Mouse (Mus musculus) olfactory bulb, adult 2 months (tissue): ENCODE results near the gene Lamtor2. TPM values are rescaled to one million over a fixed set of nuclear protein-coding genes. Genes with fewer than 3 reads are reported as not detected.

Experiments used
- H3K27ac ChIP-seq: fragments of 200-500 bp; 2 replicates; pipeline ENCODE4 v1.5.1; 2012; ENCODE audit warnings: low read depth, low read length; ENCODE audit not compliant: insufficient read depth
- H3K4me1 ChIP-seq: fragments of 200-500 bp; 2 replicates; pipeline ENCODE4 v1.6.1; 2012; ENCODE audit warnings: low read length; ENCODE audit not compliant: control insufficient read depth, insufficient read depth
- H3K4me3 ChIP-seq: fragments of 200-500 bp; 2 replicates; pipeline ENCODE4 v1.5.1; 2012; ENCODE audit warnings: mild to moderate bottlenecking, low read depth, low read length, moderate library complexity; ENCODE audit not compliant: insufficient read depth
- CTCF ChIP-seq: fragments of 200-500 bp; IDR thresholded peaks from 2 replicates; pipeline ENCODE4 v1.5.1; 2012; ENCODE audit warnings: low read depth, mild to moderate bottlenecking, low read length, moderate library complexity; ENCODE audit not compliant: insufficient read depth
- POLR2A ChIP-seq: fragments of 200-500 bp; IDR thresholded peaks from 2 replicates; pipeline ENCODE4 v1.6.1; 2012; ENCODE audit warnings: mild to moderate bottlenecking, low read depth, low read length, moderate library complexity; ENCODE audit not compliant: insufficient read depth
- WGBS: fragments of 180-500 bp; shearing (Covaris S2); methylation state at CpG from one replicate; pipeline ENCODE4 v1.1.7; 2018; 5-methylcytosine and 5-hydroxymethylcytosine counted together
- polyA plus RNA-seq: library from polyadenylated mRNA; stranded (reverse); fragments of >200 nt; gene quantifications from 2 replicates; pipeline ENCODE4 v1.2.4, GENCODE M21; 2012; ENCODE audit warnings: low replicate concordance; ENCODE audit not compliant: missing spikeins, insufficient read depth, insufficient read length

Lamtor2 gene
- polyA plus RNA-seq, 1 experiment = not detected

DNA sequence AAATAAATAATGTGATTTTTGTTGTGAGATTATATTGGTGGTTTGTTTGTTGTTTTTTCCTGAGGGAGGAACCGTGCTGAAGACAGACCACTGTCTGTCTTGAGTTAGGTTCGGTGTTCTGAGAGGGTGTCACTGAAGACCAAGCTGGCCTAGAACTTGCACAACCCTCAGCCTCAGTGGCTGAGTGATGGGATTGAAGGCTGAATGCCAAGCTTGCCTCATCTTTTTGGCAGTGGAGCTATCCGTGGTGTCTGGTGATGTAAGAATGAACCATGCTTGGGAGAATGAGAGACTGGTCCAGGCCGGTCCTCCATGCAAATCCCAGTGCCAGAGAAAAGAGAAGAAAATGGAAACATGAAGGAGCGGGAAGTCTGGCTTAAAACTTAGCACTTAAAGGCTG, 16.8 kb upstream of the Lamtor2 start:
- no peaks in the 10 kb centered on the region for H3K4me1 ChIP-seq
- 88% methylated on average over 5 of the region's 5 CpGs for WGBS
- no peak overlapping the region for H3K4me3 ChIP-seq
- H3K27ac ChIP-seq = no peak overlapping the region
- TF ChIP-seq CTCF (no peak), POLR2A (no peak)

DNA sequence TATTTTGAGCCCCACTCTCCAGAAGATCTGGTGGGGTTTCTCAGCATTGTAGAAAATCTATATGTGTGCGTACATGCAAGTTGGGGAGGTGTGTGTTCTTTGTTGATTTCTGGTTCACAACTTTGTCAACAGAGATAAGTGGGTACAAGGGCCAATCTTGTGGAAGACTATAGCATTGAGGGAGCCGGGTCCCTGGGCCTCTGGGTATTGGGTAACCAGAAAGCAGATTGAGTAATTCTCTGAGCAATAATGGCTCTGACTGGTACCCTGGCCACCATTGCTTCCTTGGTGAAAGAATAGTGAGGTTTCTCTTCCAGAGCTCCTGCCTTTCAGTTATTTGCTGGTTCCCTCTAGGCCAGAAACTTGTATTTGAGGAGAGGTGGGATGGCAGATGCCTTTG, 16.2 kb upstream of the Lamtor2 start:
- Histone ChIP-seq H3K27ac (no peak overlapping the region), H3K4me1 (no peaks in the 10 kb centered on the region), H3K4me3 (no peak overlapping the region)
- 100% methylated on average over 2 of the region's 2 CpGs for WGBS
- TF ChIP-seq POLR2A (no peak), CTCF (no peak)

DNA sequence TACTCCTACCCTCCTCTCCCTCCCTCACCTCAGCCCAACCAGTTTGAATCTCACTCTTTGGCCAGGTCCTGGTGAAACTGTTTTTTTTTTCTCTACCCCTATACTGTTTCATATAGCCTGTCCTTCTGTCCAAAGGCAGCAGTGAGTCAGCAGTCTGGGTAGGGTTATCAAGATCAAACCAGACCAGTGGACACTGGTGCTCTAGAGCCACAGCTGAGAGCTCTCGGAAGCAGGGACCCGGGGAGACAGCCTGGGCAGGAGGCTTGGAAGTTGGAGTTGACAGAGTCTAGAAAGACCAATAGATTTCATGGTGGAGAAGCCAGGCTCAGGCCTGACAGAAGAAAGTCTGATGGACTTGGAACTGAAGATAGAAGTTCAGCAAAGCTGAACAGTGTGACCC, 15.7 kb upstream of the Lamtor2 start:
- TF ChIP-seq CTCF (no peak), POLR2A (no peak)
- no peak overlapping the region for H3K27ac ChIP-seq
- 98% methylated on average over 2 of the region's 2 CpGs for WGBS
- H3K4me3 ChIP-seq = no peak overlapping the region
- H3K4me1 ChIP-seq = no peaks in the 10 kb centered on the region

DNA sequence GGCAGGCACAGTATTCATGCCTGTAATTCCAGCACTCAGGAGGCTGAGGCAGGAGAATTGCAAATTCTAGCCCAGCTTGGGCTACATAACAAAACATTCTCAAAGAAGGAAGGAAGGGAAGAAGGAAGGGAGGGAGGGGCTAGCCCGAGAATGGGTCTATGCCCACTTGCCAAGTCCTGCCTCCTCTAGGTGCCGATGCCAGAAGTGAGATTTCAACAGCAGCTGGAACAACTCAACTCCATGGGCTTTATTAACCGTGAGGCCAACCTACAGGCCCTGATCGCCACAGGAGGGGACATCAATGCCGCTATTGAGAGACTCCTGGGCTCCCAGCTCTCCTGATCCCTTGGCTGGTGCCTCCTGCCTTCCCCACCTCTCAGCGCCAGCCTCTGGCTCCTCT, 15.0 kb upstream of the Lamtor2 start:
- H3K4me1 ChIP-seq = no peaks in the 10 kb centered on the region
- TF ChIP-seq POLR2A (no peak), CTCF (no peak)
- 82% methylated on average over 6 of the region's 6 CpGs for WGBS
- H3K4me3 ChIP-seq = no peak overlapping the region
- no peak overlapping the region for H3K27ac ChIP-seq

DNA sequence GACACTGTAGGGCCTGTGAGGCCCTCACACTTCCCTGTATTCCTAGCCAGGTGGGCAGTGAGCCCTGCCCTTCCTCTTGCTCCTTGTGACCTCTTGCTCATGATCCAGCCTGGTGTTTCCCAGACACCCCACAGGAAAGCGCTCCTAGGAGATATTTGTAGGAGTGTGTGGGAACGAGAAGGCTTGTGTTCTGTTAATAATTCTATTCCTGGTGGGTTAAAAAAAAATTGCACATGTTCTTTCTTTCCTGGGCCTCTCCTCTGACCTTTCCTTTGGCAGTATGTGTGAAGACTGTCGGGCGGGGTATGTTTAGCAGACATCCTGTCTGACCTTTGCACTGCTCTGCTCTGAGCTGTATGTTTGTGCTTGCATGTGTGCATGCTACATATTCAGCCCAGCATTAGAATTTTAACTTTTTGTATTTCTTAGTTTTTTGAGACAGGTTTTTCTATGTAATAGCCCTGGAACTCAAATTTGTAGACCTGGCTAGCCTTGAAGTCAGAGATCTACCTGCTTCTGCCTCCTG, 13.7 kb upstream of the Lamtor2 start:
- 65% methylated on average over 4 of the region's 4 CpGs for WGBS
- Histone ChIP-seq H3K27ac (no peak overlapping the region), H3K4me1 (no peaks in the 10 kb centered on the region), H3K4me3 (no peak overlapping the region)
- TF ChIP-seq CTCF (no peak), POLR2A (no peak)

DNA sequence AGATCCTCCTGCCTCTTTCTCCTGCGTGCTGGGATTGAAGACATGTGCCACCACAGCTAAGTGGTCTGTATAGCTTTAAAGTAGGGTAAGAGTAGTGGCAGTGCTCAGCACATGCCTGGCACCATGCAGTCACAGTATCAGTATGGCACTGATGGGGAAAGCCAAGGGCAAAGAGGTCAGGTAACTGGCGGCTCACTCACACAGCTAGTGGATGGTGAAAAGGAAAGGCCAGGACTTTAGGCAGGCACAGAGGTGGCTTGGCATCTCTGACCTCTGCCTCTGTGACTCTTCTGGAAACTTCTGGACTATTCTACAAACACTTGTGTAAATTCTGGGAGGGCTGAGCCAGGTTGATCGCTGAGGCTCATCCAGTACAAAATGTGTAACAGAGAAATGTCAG, 13.2 kb upstream of the Lamtor2 start:
- WGBS = 93% methylated on average over 3 of the region's 3 CpGs
- H3K4me1 ChIP-seq = no peaks in the 10 kb centered on the region
- no peak overlapping the region for H3K27ac ChIP-seq
- H3K4me3 ChIP-seq = no peak overlapping the region
- TF ChIP-seq CTCF (no peak), POLR2A (no peak)

DNA sequence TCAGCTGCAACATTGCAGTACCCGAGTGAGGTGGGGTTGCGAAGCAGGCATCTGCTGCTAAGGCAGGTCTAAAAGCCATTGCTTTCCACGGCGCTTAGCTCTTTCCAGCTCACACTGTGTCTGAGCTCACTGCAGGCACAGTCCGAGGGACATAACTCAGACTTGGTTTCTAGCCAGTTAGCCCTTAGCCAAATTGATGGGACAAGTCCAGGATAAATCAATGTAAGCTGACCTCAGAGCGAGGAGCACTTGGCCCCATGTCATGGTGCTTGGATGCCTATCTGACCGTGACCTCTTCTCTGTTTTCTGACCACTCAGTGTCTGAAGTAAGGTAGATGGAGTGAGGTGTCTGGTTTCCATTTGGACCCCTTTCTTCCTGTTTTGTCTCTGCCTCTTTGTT, 11.1 kb upstream of the Lamtor2 start:
- TF ChIP-seq POLR2A (no peak), CTCF (no peak)
- WGBS = 72% methylated on average over 7 of the region's 7 CpGs
- Histone ChIP-seq H3K4me1 (no peaks in the 10 kb centered on the region), H3K4me3 (no peak overlapping the region), H3K27ac (no peak overlapping the region)

DNA sequence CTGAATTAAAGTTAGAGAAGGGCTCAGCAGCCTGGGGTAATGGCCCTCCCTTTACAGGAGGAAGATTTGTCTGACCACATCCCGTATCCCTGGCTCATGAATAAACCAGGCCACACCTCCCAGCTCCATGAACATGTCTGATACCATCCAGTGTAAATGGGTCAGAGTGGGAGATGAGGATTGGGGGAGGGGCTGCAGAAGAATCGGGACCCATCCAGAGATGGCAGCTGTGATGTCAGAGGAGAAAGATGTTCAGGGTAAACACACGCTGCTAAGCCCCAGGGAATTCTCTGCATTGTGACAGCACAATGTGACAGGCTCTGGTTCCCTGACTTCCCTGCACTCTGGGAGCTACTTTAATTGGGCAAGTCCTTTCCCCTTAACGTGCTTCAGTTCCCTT, 10.6 kb upstream of the Lamtor2 start:
- Histone ChIP-seq H3K4me3 (no peak overlapping the region), H3K27ac (no peak overlapping the region), H3K4me1 (no peaks in the 10 kb centered on the region)
- TF ChIP-seq CTCF (no peak), POLR2A (no peak)
- WGBS = 58% methylated on average over 4 of the region's 4 CpGs

DNA sequence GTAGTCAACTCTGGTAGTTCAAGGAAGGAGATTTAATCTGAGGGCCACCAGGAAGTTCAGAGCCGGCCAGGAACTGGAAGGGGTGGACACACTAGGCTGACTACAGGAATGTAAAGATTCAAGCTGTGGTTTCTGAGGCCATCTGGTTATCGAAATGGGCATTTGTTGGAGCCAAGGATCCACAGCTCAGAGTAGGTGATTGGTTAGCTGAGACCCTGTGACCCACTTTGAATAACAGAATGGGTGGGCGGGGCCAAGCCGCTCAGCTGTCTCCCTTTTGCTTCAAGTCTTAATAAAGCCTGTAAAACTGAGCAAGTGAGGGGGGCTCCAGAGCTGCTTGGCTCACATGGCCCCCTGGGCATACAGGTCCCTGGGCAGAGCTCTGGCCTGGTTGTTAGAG, 9.1 kb upstream of the Lamtor2 start:
- TF ChIP-seq CTCF (no peak), POLR2A (no peak)
- H3K27ac ChIP-seq = no peak overlapping the region
- WGBS = 55% methylated on average over 4 of the region's 4 CpGs

DNA sequence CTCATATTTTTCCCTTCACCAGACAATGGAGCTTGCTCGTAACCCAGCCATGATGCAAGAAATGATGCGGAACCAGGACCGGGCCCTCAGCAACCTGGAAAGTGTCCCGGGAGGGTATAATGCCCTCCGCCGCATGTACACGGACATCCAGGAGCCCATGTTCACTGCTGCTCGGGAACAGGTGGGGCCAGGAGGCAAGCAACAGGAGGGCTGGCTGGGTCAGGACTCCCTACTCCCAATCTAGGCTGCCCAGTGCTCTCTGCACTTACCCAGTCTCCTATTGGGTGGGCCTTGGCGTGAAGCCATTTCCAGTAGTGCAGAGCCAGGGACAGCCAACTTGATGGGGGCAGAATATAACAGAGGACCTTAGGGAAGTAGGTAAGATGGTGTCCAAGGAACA, 6.7 kb upstream of the Lamtor2 start:
- Histone ChIP-seq H3K4me1 (peaks cover 8% of the 10 kb centered on the region), H3K4me3 (no peak overlapping the region), H3K27ac (no peak overlapping the region)
- 91% methylated on average over 9 of the region's 9 CpGs for WGBS
- TF ChIP-seq POLR2A (no peak), CTCF (no peak)

More for the DNA sequence above, 9.1 kb upstream of the Lamtor2 start:
- no peaks in the 10 kb centered on the region for H3K4me1 ChIP-seq
- no peak overlapping the region for H3K4me3 ChIP-seq
